Mouse (Mus musculus): ENCODE results near the gene Coro1b.

Gene Coro1b

GRCm38 (mm10) chr19:4189051-4189620 is 40.7 kb downstream of the Coro1b start:
- DNase-seq (ENCODE audit: low spot score in 2 of 2), result no peak

GRCm38 (mm10) chr19:4190831-4191334 is 42.5 kb downstream of the Coro1b start, which contains the start of gene Tbc1d10c:
Gene Tbc1d10c (minus strand): TSS chr19:4191284.
- DNase-seq (ENCODE audit: low spot score in 2 of 2), result no peak

GRCm38 (mm10) chr19:4191528-4192250 is 43.3 kb downstream of the Coro1b start, which contains the start of gene Ppp1ca:
Gene Ppp1ca (plus strand): TSS chr19:4192065.
- DNase-seq (ENCODE audit: low spot score in 2 of 2), result peak; percentile 70 to 88

GRCm38 (mm10) chr19:4192251-4192985 is 44.0 kb downstream of the Coro1b start:
- no peak for DNase-seq (ENCODE audit: low spot score in 2 of 2)

- no peak for DNase-seq (ENCODE audit: low spot score in 2 of 2)
These were observed 44.7 kb downstream of the Coro1b start for GRCm38 (mm10) chr19:4193129-4193528.

GRCm38 (mm10) chr19:4194021-4194724 is 45.8 kb downstream of the Coro1b start:
- DNase-seq (ENCODE audit: low spot score in 2 of 2), result no peak

- no peak for DNase-seq (ENCODE audit: low spot score in 2 of 2)
These were observed 46.6 kb downstream of the Coro1b start for GRCm38 (mm10) chr19:4194776-4195650.

- DNase-seq (ENCODE audit: low spot score in 2 of 2), result no peak
These were observed 47.6 kb downstream of the Coro1b start for GRCm38 (mm10) chr19:4196048-4196447.

- DNase-seq (ENCODE audit: low spot score in 2 of 2), result no peak
These were observed 48.1 kb downstream of the Coro1b start for GRCm38 (mm10) chr19:4196548-4196947.

GRCm38 (mm10) chr19:4197180-4197579 is 48.8 kb downstream of the Coro1b start:
- no peak for DNase-seq (ENCODE audit: low spot score in 2 of 2)

- DNase-seq (ENCODE audit: low spot score in 2 of 2), result peak; percentile 83 to 93
These were observed 53.0 kb downstream of the Coro1b start, which contains the start of gene Rad9a for GRCm38 (mm10) chr19:4201291-4201909. Gene Rad9a (minus strand): TSS chr19:4201662.

- DNase-seq (ENCODE audit: low spot score in 2 of 2), result no peak
These were observed 53.7 kb downstream of the Coro1b start for GRCm38 (mm10) chr19:4202149-4202548.

- DNase-seq (ENCODE audit: low spot score in 2 of 2), result no peak
These were observed 54.7 kb downstream of the Coro1b start for GRCm38 (mm10) chr19:4203148-4203547.

All from frontal cortex, postnatal 25 days (tissue).